Mouse (Mus musculus) retina, embryonic 14.5 days (tissue): ENCODE results near the gene Guca2a.

Experiments used
- DNase-seq: peaks from one replicate; pipeline ENCODE4 v3.0.0-alpha.2; 2015; ENCODE audit warnings: low spot score

Guca2a gene

GRCm38 (mm10) chr4:119642666-119643065 lies 5.2 kb downstream of the Guca2a start:
- no peak for DNase-seq

GRCm38 (mm10) chr4:119657011-119657410 lies 19.5 kb downstream of the Guca2a start:
- no peak for DNase-seq

GRCm38 (mm10) chr4:119658246-119658645 lies 20.7 kb downstream of the Guca2a start:
- no peak for DNase-seq

- no peak for DNase-seq
Observed at GRCm38 (mm10) chr4:119658731-119659130, 21.2 kb downstream of the Guca2a start, which contains the start of gene Guca2b. Gene Guca2b, minus strand, starts transcription at chr4:119658954.

GRCm38 (mm10) chr4:119660007-119660406 lies 22.5 kb downstream of the Guca2a start:
- DNase-seq, result no peak

- DNase-seq, result no peak
Observed at GRCm38 (mm10) chr4:119662151-119662550, 24.6 kb downstream of the Guca2a start.

GRCm38 (mm10) chr4:119662976-119663375 lies 25.5 kb downstream of the Guca2a start:
- DNase-seq, result no peak

GRCm38 (mm10) chr4:119663409-119664095 lies 26.0 kb downstream of the Guca2a start:
- no peak for DNase-seq

- DNase-seq, result no peak
Observed at GRCm38 (mm10) chr4:119665166-119665565, 27.7 kb downstream of the Guca2a start.

- no peak for DNase-seq
Observed at GRCm38 (mm10) chr4:119666116-119666515, 28.6 kb downstream of the Guca2a start.

GRCm38 (mm10) chr4:119667454-119667853 lies 29.9 kb downstream of the Guca2a start:
- DNase-seq, result peak; percentile 81

- no peak for DNase-seq
Observed at GRCm38 (mm10) chr4:119668185-119668584, 30.7 kb downstream of the Guca2a start.

GRCm38 (mm10) chr4:119668596-119668995 lies 31.1 kb downstream of the Guca2a start:
- DNase-seq, result no peak

GRCm38 (mm10) chr4:119669356-119670209 lies 32.1 kb downstream of the Guca2a start:
- DNase-seq, result no peak

- no peak for DNase-seq
Observed at GRCm38 (mm10) chr4:119670210-119670555, 32.7 kb downstream of the Guca2a start.

GRCm38 (mm10) chr4:119670736-119671135 lies 33.2 kb downstream of the Guca2a start:
- no peak for DNase-seq

- no peak for DNase-seq
Observed at GRCm38 (mm10) chr4:119671164-119671563, 33.7 kb downstream of the Guca2a start.

- no peak for DNase-seq
Observed at GRCm38 (mm10) chr4:119672685-119673084, 35.2 kb downstream of the Guca2a start.

- DNase-seq, result peak; percentile 46
Observed at GRCm38 (mm10) chr4:119682596-119682995, 45.1 kb downstream of the Guca2a start.

- DNase-seq, result no peak
Observed at GRCm38 (mm10) chr4:119685746-119686145, 48.2 kb downstream of the Guca2a start.
